Mouse (Mus musculus) lung, embryonic 16.5 days (tissue): Measurements from ENCODE around the gene Gm48551. TPM values are rescaled to one million over a fixed set of nuclear protein-coding genes. Genes with fewer than 3 reads are reported as not detected.
A peak's percentile ranks its signal among the peaks of the same experiment; 100 is the strongest.

ENCODE experiments used
- ATAC-seq: fragments of 200-750 bp; cut with Nextera tagmentation; 2 replicates; pipeline ENCODE4 v1.8.0; 2017; ENCODE audit warnings: low read depth, mild to moderate bottlenecking, moderate library complexity
- H3K27ac ChIP-seq: fragments of 300-500 bp; sonication (generic); 2 replicates; pipeline ENCODE4 v1.5.1; 2014; ENCODE audit warnings: mild to moderate bottlenecking, control low read depth, low read length
- H3K27me3 ChIP-seq: fragments of 300-500 bp; sonication (generic); 2 replicates; pipeline ENCODE4 v1.6.1; 2014; ENCODE audit warnings: low read depth, low read length, mixed read lengths; ENCODE audit not compliant: control insufficient read depth, insufficient read depth
- H3K36me3 ChIP-seq: fragments of 300-500 bp; sonication (generic); 2 replicates; pipeline ENCODE4 v1.6.1; 2014; ENCODE audit warnings: low read length; ENCODE audit not compliant: control insufficient read depth, insufficient read depth
- H3K4me1 ChIP-seq: fragments of 300-500 bp; sonication (generic); replicated peaks from 2 replicates; pipeline ENCODE4 v1.6.1; 2014; ENCODE audit warnings: low read length, mixed read lengths; ENCODE audit not compliant: control insufficient read depth, insufficient read depth
- H3K4me2 ChIP-seq: fragments of 300-500 bp; sonication (generic); 2 replicates; pipeline ENCODE4 v1.6.1; 2014; ENCODE audit warnings: low read depth, low read length, control low read depth
- H3K4me3 ChIP-seq: fragments of 300-500 bp; sonication (generic); 2 replicates; pipeline ENCODE4 v1.5.1; 2014; ENCODE audit warnings: mild to moderate bottlenecking, low read length, control low read depth
- H3K9ac ChIP-seq: fragments of 300-500 bp; sonication (generic); 2 replicates; pipeline ENCODE4 v1.6.1; 2014; ENCODE audit warnings: low read length, control low read depth
- H3K9me3 ChIP-seq: fragments of 300-500 bp; sonication (generic); 2 replicates; pipeline ENCODE4 v1.6.1; 2016; ENCODE audit warnings: low read length; ENCODE audit not compliant: control insufficient read depth
- WGBS: fragments of 180-500 bp; shearing (Covaris S2); extraction: QIAGEN DNeasy Blood & Tissue Kit; methylation state at CpG from one replicate; pipeline ENCODE4 v1.1.7; 2014; 5-methylcytosine and 5-hydroxymethylcytosine counted together
- polyA plus RNA-seq: library from polyadenylated mRNA; unstranded; fragments of >200 nt; fragmentation: Nextera tagmentation; extraction: Ambion mirVana; gene quantifications from 2 replicates; pipeline ENCODE4 v1.2.1, GENCODE M21; 2015

The Gm48551 gene
- polyA plus RNA-seq, 1 experiment from 2014 or later: 3.1 TPM

DNA sequence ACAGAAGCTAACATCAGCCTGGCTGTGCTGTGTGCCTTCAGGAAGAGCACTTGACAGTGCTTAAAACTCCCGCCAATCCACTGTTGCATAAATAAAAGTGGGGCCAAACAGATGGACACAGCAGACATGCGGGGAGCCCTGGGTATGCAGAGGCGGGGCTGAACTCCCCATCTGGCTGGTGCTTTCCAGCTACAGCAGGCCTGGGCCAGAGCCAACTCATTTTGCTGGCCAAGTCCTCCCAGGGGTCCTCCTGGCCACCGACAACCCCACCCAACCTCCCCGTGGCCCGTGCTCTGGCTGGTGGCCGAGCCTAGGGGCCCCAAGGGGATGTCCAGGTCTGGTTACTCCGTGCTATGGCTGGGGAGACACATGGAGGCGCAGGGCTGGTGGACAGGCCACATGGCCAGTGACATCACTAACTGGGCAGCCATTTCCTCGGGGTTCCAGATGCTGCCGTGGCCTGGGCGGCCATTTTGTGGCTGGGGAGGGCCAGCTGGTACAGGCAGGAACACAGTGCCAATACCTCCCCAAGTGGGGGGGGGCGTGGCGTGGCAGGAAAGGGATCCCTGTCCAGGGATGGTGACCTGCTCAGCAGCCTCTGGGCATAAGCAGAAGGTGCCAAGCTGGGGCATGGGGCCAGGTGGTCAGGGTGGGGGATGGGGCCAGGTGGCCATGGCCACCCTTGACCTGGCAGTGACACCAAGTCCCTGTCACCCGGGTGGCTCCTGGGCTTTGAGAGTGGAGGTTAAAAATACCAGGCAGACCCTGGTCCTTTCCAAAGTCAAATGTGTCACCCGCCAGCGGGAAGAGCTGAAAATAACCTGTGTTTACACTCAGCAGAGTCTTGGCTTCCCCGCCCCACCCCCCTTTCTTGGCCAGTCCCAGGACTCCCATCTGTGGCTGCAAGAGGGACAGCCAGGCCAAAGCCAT, 27.5 kb downstream of the Gm48551 start:
- peak overlapping the region; percentile 20; the same call in 1 of the 2 replicates for H3K4me3 ChIP-seq
- peak overlapping the region; percentile 97 for H3K27ac ChIP-seq
- H3K4me1 ChIP-seq: peaks cover 92% of the 10 kb centered on the region
- 32% methylated on average over 18 of the region's 18 CpGs for WGBS
- peaks cover 6% of the 10 kb centered on the region; the same call in 1 of the 2 replicates for H3K36me3 ChIP-seq
- H3K4me2 ChIP-seq: peak overlapping the region; percentile 52
- no peaks in the 10 kb centered on the region for H3K9me3 ChIP-seq
- peak overlapping the region; percentile 42 for H3K9ac ChIP-seq
- peak; percentile 20 for ATAC-seq
- H3K27me3 ChIP-seq: no peaks in the 10 kb centered on the region

DNA sequence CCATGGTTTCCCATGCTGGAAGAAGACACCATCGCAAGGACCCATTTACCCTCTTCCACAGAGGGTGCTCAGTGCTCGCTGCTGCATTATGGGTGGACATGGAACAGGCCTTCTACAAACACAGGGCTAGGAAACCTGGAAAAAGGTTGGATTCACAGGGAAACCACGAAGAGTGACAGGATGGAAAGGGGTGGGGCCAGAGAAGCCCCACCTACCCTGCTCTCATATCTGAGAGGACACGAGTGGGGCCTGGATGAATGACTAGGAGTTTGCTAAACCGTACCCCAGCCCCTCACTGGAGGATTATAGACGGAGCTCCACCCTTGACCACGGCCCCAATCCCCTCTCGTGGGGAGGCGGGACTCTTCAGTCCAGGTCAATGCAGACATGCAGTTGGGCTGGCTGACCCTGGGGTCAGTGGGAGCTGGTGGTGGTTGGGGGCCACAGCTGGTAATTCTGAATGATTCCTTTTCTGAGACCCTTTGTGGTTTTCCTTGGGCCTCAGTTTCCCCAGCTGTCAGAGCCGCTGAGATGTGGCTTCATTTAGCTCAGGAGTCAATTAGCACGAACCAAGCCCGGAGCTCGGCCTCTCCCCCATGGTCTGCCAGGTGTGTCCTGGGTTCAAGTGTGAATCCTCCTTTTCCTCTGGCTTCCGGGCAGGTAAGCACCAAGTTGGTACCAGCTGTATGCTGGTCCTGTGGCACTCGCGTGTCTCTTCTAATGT, 28.5 kb downstream of the Gm48551 start:
- Histone ChIP-seq H3K27me3 (no peaks in the 10 kb centered on the region), H3K36me3 (0 out of 2 replicates have a peak, but pooled peaks cover 2% of the 10 kb centered on the region), H3K9me3 (no peaks in the 10 kb centered on the region), H3K4me1 (peaks cover 92% of the 10 kb centered on the region), H3K4me3 (no peak overlapping the region), H3K9ac (peak overlapping the region; percentile 42), H3K4me2 (0 out of 2 replicates have a peak overlapping the region, but pooled peaks have one; percentile 52), H3K27ac (peak overlapping the region; percentile 97)
- WGBS: 59% methylated on average over 16 of the region's 16 CpGs
- ATAC-seq: no peak

DNA sequence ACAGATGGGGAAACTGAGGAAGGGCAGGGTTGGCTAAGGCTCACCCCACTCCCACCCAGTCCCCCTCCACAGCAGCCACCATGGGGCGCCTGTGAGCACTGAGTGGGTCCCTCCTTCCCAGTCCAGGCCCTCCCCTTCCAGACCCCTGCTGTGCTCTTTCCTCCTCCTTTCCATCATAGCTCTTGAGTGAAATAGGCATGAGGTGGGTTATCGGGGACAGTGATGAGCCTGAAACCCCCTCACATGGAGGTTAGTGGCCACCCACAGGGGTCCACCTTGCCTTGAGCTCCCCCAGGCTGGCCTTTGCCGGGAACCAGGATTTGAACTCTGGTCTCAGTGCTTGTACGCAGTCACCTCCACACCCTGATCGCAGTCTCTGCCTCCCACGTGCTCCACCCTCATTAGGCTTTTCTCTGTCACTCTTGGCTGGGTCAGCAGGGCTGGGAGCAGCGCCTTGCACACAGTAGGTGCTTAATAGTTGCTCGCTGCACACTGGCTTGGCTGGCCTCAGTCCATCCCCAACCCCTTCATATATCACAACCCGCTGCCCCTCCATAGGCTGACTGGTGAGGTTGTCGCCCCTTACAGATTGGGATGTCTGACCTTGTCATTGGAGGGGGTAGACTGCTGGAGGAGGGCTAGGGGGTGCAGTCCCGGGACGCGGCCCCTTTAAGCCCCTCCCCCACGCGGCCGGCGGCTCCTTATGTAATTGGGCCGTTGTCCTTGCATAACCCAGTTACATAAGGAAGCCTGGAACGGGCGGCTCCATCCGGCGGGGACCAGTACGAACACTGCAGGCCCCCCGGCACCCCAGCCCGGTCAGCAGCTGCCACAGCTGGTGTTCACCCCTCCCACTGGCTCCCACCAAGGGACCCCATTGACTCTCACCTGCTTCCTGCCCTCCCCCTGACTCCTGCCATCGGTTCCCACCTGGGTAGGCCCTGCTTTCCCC, 29.3 kb downstream of the Gm48551 start:
- 25% methylated on average over 26 of the region's 26 CpGs for WGBS
- H3K27ac ChIP-seq: peak overlapping the region; percentile 81
- peak; percentile 42 for ATAC-seq

DNA sequence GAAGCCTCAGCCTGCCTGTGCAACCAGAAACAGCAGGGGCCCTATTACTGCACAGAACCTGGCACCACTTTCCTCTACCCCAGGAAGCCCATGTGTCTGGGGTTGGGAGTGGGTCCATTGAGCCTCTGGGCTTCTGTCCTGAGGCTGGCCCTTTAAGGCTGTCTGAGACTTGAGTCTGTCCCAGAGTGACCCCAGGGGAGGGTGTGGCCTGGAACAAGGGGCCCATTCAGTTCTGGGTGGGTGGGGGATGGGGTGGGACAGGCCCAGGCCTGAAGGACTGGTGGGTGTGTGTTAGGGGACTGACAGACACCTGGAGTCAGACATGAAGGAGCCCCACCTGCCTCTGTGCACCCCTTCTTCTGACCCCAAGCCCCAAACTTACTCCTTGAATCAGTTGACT, 30.4 kb downstream of the Gm48551 start:
- no peak for ATAC-seq
- peak overlapping the region; percentile 81; the same call in 1 of the 2 replicates for H3K27ac ChIP-seq
- H3K36me3 ChIP-seq: peaks cover under 1% of the 10 kb centered on the region; the same call in 1 of the 2 replicates
- H3K27me3 ChIP-seq: no peaks in the 10 kb centered on the region
- no peak overlapping the region; the same call in 1 of the 2 replicates for H3K4me2 ChIP-seq
- H3K9ac ChIP-seq: no peak overlapping the region; the same call in 1 of the 2 replicates
- H3K4me3 ChIP-seq: no peak overlapping the region
- no peaks in the 10 kb centered on the region for H3K9me3 ChIP-seq
- H3K4me1 ChIP-seq: peaks cover 87% of the 10 kb centered on the region

More for the DNA sequence above, 29.3 kb downstream of the Gm48551 start:
- Histone ChIP-seq H3K27me3 (no peaks in the 10 kb centered on the region), H3K4me2 (peak overlapping the region; percentile 52), H3K4me3 (peak overlapping the region; percentile 30), H3K9ac (peak overlapping the region; percentile 54), H3K9me3 (no peaks in the 10 kb centered on the region), H3K4me1 (peaks cover 90% of the 10 kb centered on the region), H3K36me3 (no peaks in the 10 kb centered on the region)

DNA sequence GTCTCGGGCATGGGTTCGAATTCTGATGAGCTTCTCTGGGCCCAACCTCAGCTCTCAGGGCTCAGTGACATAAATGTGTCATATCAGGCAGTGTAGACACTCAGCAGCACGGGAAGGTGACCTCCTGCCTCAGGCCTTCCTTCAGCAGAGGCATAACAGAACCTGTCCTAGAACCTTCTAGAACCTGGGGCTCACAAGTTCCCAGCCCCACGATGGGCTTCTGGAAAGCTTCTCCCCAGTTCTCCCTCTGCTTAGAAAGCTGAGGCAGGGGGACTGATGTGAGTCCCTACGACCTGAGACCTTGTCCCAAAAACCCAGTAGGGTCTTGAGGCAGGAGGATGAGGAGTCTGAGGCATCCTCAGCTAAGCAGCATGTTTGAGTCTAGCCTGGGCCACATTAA, 30.9 kb downstream of the Gm48551 start:
- H3K4me2 ChIP-seq: no peak overlapping the region
- peak overlapping the region; percentile 94; the same call in 1 of the 2 replicates for H3K27ac ChIP-seq
- peak overlapping the region; percentile 18; the same call in 1 of the 2 replicates for H3K9ac ChIP-seq
- no peak overlapping the region for H3K4me3 ChIP-seq
- H3K4me1 ChIP-seq: peaks cover 86% of the 10 kb centered on the region
- no peaks in the 10 kb centered on the region for H3K27me3 ChIP-seq
- no peak for ATAC-seq
- no peaks in the 10 kb centered on the region for H3K9me3 ChIP-seq
- H3K36me3 ChIP-seq: peaks cover 5% of the 10 kb centered on the region
- WGBS: 75% methylated on average over 5 of the region's 5 CpGs

DNA sequence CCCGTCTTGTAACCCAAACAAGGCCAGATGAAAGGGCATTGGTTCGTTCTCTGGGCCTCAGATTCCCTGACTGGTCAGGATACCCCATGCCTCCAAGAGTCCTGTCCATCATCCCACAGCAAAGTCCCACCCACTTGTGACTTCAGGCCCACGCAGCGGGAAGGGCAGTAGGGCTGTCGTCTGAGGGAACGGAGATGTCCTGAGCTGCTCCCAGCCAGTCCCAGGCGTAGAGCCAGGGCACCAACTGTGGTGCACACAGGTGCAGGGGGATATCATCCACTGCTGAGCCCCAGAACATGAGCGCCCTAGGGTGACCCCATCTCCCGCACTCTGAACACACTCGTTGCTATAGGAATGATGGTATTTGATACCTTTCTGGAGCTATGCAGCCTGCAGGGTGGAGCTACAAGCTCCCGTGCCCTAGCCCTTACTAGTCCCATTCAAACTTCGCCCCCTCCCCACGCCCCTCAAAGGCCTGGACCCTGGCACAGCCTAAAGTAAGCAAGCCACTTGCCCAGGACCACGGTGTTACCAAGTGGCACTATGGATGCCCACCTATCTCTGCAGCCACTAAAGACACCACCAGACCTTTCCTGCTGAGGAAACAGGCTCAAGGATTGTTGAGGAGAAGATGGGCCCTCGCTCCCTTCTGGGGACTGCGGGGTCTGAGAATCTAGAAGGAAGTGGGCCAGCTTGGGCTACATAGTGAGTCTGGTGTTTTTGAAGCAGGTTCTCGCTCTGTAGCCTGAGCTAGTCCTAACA, 31.5 kb downstream of the Gm48551 start:
- Histone ChIP-seq H3K9ac (0 out of 2 replicates have a peak overlapping the region, but pooled peaks have one; percentile 18), H3K27ac (peak overlapping the region; percentile 94)

DNA sequence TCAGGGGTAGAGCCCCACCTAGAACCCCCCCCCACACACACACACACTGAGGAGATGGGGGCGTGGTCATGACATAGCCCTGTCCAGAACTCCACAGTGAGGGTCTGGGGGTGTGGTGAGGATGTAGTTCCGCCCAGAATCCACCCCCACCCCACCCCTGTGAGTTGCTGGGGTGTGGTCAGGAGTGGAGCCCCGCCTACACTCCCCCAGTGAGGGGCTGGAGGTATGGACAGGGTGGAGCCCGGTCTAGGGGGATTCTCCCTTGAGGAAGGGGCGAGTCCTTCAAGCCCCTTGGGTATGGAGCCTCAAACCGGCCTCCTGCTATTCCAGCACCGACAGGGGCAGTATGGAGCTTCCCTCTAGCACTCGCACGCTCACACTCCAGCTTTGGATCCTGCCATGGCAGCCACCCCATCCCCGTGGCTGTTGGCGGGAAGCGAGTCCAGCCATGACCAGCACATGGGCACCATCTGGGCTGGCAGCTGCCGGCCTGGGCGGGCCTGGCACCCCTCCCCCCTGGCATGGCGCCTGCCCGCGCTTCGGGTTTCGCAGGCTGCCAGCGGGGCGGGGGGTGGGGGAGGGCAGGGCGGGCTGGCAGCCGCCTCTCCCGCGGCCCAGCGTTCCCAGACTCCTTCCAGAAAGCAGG, 32.4 kb downstream of the Gm48551 start:
- WGBS: 2% methylated on average over 26 of the region's 26 CpGs
- H3K4me1 ChIP-seq: peaks cover 73% of the 10 kb centered on the region
- H3K27ac ChIP-seq: peak overlapping the region; percentile 94
- no peaks in the 10 kb centered on the region for H3K27me3 ChIP-seq
- peak overlapping the region; percentile 38 for H3K4me3 ChIP-seq
- H3K36me3 ChIP-seq: peaks cover 7% of the 10 kb centered on the region
- H3K4me2 ChIP-seq: peak overlapping the region; percentile 70
- peak; percentile 62 for ATAC-seq
- peak overlapping the region; percentile 65 for H3K9ac ChIP-seq
- H3K9me3 ChIP-seq: no peaks in the 10 kb centered on the region

More for the DNA sequence above, 31.5 kb downstream of the Gm48551 start:
- H3K27me3 ChIP-seq: no peaks in the 10 kb centered on the region
- peaks cover 7% of the 10 kb centered on the region for H3K36me3 ChIP-seq
- 59% methylated on average over 17 of the region's 17 CpGs for WGBS
- no peak overlapping the region for H3K4me3 ChIP-seq
- peaks cover 82% of the 10 kb centered on the region for H3K4me1 ChIP-seq
- no peak for ATAC-seq
- no peak overlapping the region for H3K4me2 ChIP-seq
- H3K9me3 ChIP-seq: no peaks in the 10 kb centered on the region
